Mouse (Mus musculus) G1E (cell line): Measurements from ENCODE around the gene Pcca. TPM values are rescaled to one million over a fixed set of nuclear protein-coding genes. Genes with fewer than 3 reads are reported as not detected.

Experiments
- ATAC-seq: 2 replicates; pipeline ENCODE4 v1.8.0; 2016; ENCODE audit warnings: mild to moderate bottlenecking; ENCODE audit not compliant: insufficient number of reproducible peaks, poor library complexity, low FRiP score, severe bottlenecking; ENCODE audit errors: extremely low read depth
- DNase-seq: peaks from one replicate; pipeline ENCODE4 v3.0.0; 2012; ENCODE audit warnings: low spot score
- H3K27me3 ChIP-seq: 2 replicates; pipeline ENCODE4 v1.6.1; 2012; ENCODE audit warnings: mild to moderate bottlenecking, low read length, inconsistent platforms; ENCODE audit not compliant: insufficient read depth
- H3K36me3 ChIP-seq: replicated peaks from 2 replicates; pipeline ENCODE3; 2012; ENCODE audit warnings: mild to moderate bottlenecking, inconsistent platforms
- H3K4me1 ChIP-seq: 2 replicates; pipeline ENCODE4 v1.6.1; 2012; ENCODE audit warnings: low read depth, low read length, inconsistent platforms, mixed read lengths; ENCODE audit not compliant: insufficient read depth
- H3K4me3 ChIP-seq: 2 replicates; pipeline ENCODE4 v1.5.1; 2012; ENCODE audit warnings: low read depth, mild to moderate bottlenecking, inconsistent platforms, low read length, moderate library complexity, mixed read lengths
- H3K9me3 ChIP-seq: replicated peaks from 2 replicates; pipeline ENCODE4 v1.6.1; 2012; ENCODE audit warnings: inconsistent platforms
- CTCF ChIP-seq: IDR thresholded peaks from 2 replicates; pipeline ENCODE4 v1.5.1; 2012; ENCODE audit warnings: low read depth, low read length, inconsistent platforms, mixed read lengths
- GATA1 ChIP-seq: IDR thresholded peaks from 2 replicates; pipeline ENCODE4 v1.6.1; 2012; ENCODE audit warnings: borderline replicate concordance, low read length, inconsistent platforms, mixed read lengths
- GATA2 ChIP-seq: IDR thresholded peaks from 2 replicates; pipeline ENCODE4 v1.6.1; 2012; ENCODE audit warnings: low read depth, low read length, inconsistent platforms, borderline replicate concordance
- POLR2AphosphoS5 ChIP-seq: IDR thresholded peaks from 2 replicates; pipeline ENCODE4 v1.6.1; 2012; ENCODE audit warnings: low read depth, low read length, inconsistent platforms; ENCODE audit not compliant: insufficient replicate concordance
- TAL1 ChIP-seq: conservative IDR thresholded peaks from 2 replicates; pipeline ENCODE4 v1.6.1; 2012; ENCODE audit warnings: low read depth, low read length, inconsistent platforms, mixed read lengths
- polyA plus RNA-seq: library from polyadenylated mRNA; stranded (reverse); fragments of >175 nt; gene quantifications from 2 replicates; pipeline ENCODE4 v1.2.3, GENCODE M21; 2012
- total RNA-seq, 2 experiments: library from RNA; stranded (forward) in 1 of 2; stranded (reverse) in 1 of 2; fragments of 200-1000 nt in 1 of 2; fragments of >200 nt in 1 of 2; fragmentation: Nextera tagmentation in 1 of 2; gene quantifications; 2 replicates each; pipeline ENCODE4 v1.2.3; 2014 to 2017

The Pcca gene
- total and polyA plus RNA-seq, 3 experiments = 15.3 to 67.0 (median 65.8) TPM

DNA sequence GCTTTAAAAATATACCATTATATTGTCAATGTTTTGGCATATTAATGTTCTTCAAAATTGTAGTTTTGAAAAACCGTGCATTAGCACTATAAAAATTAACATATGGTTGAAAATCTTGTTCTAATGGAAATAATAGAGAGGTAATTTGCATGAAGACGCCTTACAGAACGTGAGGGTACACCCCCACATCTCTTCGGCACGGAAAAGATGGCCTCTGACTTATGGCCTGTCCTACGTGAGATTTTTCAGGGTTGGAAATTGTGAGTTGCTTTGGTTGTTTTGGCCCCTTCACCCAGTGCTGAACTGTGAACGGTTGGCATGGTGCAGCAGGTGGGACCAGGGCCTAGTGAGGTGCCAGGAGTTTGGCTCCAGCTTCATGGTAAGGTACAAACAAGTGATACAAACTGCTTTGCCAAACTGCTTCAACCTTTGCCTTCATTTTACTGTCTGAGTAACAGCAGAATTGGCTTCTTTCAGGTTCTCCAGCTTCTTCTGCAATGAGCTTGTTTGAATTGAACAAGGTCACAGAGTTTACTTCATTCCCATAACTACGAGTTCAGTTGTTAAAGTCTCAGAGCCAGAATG, 185.5 kb downstream of the Pcca start:
- no peak for DNase-seq
- TF ChIP-seq GATA2 (no peak), POLR2AphosphoS5 (no peak), CTCF (no peak), GATA1 (no peak), TAL1 (no peak)

DNA sequence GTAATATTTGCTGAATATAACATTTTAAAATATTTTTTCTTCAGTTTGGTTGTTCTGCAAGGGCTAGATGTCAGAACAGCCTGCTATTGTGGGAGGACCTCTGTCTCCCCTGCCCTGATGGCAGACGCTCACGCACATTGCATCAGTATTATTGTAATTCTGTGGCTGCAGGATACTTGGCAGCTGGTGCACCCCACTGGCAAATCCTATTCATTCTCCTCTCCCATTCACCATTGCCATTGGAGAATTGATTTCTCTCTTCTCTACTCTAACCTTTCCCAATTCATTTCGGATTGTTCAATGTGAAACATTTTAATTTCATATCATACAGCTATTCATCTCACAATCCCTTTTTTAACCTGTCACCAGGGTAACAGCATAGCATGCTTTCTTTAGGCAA, 186.9 kb downstream of the Pcca start:
- ATAC-seq = no peak; the same call in 1 of the 2 replicates
- no peak for TF ChIP-seq GATA2
- TF ChIP-seq GATA1 = no peak
- TF ChIP-seq CTCF = no peak
- TF ChIP-seq TAL1 = no peak
- no peak for TF ChIP-seq POLR2AphosphoS5
- no peaks in the 10 kb centered on the region for H3K4me1 ChIP-seq

More for the DNA sequence above, 185.5 kb downstream of the Pcca start:
- Histone ChIP-seq H3K9me3 (no peaks in the 10 kb centered on the region), H3K4me1 (peaks cover 3% of the 10 kb centered on the region; the same call in 1 of the 2 replicates), H3K27me3 (no peaks in the 10 kb centered on the region), H3K36me3 (peaks cover 11% of the 10 kb centered on the region), H3K4me3 (no peak overlapping the region)
- ATAC-seq = no peak

DNA sequence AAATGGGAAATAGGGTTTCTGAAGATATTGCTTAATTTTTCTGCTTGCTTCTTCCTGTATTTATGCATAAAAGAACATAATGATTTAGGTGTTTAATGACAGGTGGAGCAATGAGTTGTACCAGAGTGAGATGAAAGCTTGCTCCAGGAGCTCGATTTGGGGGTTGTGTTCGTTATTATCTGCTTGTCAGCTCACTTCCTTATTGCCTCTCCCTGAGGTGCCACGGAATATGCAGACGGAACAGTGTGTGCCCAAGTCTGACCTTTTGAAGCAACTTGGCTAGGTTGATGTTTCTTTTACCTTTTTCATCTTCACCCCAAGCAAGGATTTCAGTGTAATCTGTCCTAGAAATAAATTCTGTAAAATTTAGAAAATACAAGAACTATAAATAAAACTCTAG, 187.6 kb downstream of the Pcca start:
- ATAC-seq (no peak), DNase-seq (no peak)
- TF ChIP-seq CTCF = no peak
- no peak for TF ChIP-seq GATA1
- no peak for TF ChIP-seq POLR2AphosphoS5
- TF ChIP-seq TAL1 = no peak
- TF ChIP-seq GATA2 = no peak
- H3K4me1 ChIP-seq = no peaks in the 10 kb centered on the region
- H3K27me3 ChIP-seq = no peaks in the 10 kb centered on the region
- H3K4me3 ChIP-seq = no peak overlapping the region
- H3K9me3 ChIP-seq = no peaks in the 10 kb centered on the region
- H3K36me3 ChIP-seq = peaks cover 8% of the 10 kb centered on the region

More for the DNA sequence above, 186.9 kb downstream of the Pcca start:
- no peak overlapping the region for H3K4me3 ChIP-seq
- no peaks in the 10 kb centered on the region for H3K27me3 ChIP-seq
- no peak for DNase-seq
- no peaks in the 10 kb centered on the region for H3K9me3 ChIP-seq
- H3K36me3 ChIP-seq = peaks cover 8% of the 10 kb centered on the region

DNA sequence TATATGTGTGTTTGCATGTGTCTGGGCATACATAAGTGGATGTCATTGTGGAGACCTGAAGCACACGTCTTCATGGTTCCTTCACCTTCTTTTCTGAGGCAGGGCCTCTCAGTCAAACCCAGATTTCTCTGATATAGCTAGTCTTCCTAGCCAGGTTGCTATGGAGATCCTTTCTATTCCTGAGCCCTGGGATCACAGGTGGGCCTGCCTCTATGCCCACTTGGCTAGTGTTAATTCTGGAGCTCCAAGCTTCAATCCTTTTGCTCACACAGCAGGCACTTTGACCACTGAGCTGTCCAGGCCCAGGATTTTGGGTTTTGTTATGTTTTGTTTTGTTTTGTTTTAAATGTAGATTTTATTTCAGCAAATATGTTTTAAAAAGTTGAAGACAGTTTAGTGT, 192.3 kb downstream of the Pcca start:
- H3K36me3 ChIP-seq = no peaks in the 10 kb centered on the region
- H3K4me3 ChIP-seq = no peak overlapping the region
- no peak for TF ChIP-seq POLR2AphosphoS5
- TF ChIP-seq CTCF = no peak
- no peak for TF ChIP-seq GATA1
- TF ChIP-seq TAL1 = no peak
- TF ChIP-seq GATA2 = no peak
- H3K4me1 ChIP-seq = no peaks in the 10 kb centered on the region
- H3K9me3 ChIP-seq = no peaks in the 10 kb centered on the region
- no peak for ATAC-seq
- no peaks in the 10 kb centered on the region for H3K27me3 ChIP-seq
- no peak for DNase-seq

- Histone ChIP-seq H3K27me3 (no peaks in the 10 kb centered on the region), H3K4me1 (no peaks in the 10 kb centered on the region), H3K4me3 (no peak overlapping the region), H3K9me3 (no peaks in the 10 kb centered on the region), H3K36me3 (no peaks in the 10 kb centered on the region)
- DNase-seq (no peak), ATAC-seq (no peak)
- TF ChIP-seq GATA1 (no peak), POLR2AphosphoS5 (no peak), CTCF (no peak), GATA2 (no peak), TAL1 (no peak)
These were observed 195.4 kb downstream of the Pcca start for GRCm38 (mm10) chr14:122729431-122730073.

- TF ChIP-seq POLR2AphosphoS5 = no peak
- TF ChIP-seq GATA1 = no peak
- TF ChIP-seq GATA2 = no peak
- TF ChIP-seq CTCF = no peak
- TF ChIP-seq TAL1 = no peak
- Histone ChIP-seq H3K27me3 (no peaks in the 10 kb centered on the region), H3K4me3 (no peak overlapping the region), H3K36me3 (no peaks in the 10 kb centered on the region), H3K4me1 (no peaks in the 10 kb centered on the region), H3K9me3 (no peaks in the 10 kb centered on the region)
- ATAC-seq (no peak), DNase-seq (no peak)
These were observed 196.9 kb downstream of the Pcca start for GRCm38 (mm10) chr14:122730921-122731551.
